Mouse (Mus musculus) forebrain, embryonic 12.5 days (tissue): Measurements from ENCODE around the gene Ppcs. TPM values are rescaled to one million over a fixed set of nuclear protein-coding genes. Genes with fewer than 3 reads are reported as not detected.
A peak's percentile ranks its signal among the peaks of the same experiment; 100 is the strongest.

Experiments used
- ATAC-seq: fragments of 200-750 bp; cut with Nextera tagmentation; 2 replicates; pipeline ENCODE4 v1.8.0; 2017; ENCODE audit warnings: moderate TSS enrichment; ENCODE audit not compliant: low FRiP score
- H3K27ac ChIP-seq: fragments of 300-500 bp; sonication (generic); 2 replicates; pipeline ENCODE4 v1.5.1; 2016; ENCODE audit warnings: mild to moderate bottlenecking
- H3K27me3 ChIP-seq: fragments of 300-500 bp; sonication (generic); 2 replicates; pipeline ENCODE4 v1.6.1; 2016; ENCODE audit warnings: mild to moderate bottlenecking
- H3K36me3 ChIP-seq: fragments of 300-500 bp; sonication (generic); replicated peaks from 2 replicates; pipeline ENCODE4 v1.6.1; 2016; ENCODE audit warnings: mild to moderate bottlenecking
- H3K4me1 ChIP-seq: fragments of 300-500 bp; sonication (generic); 2 replicates; pipeline ENCODE4 v1.6.1; 2016
- H3K4me2 ChIP-seq: fragments of 300-500 bp; sonication (generic); 2 replicates; pipeline ENCODE4 v1.6.1; 2016; ENCODE audit warnings: mild to moderate bottlenecking, moderate library complexity
- H3K4me3 ChIP-seq: fragments of 300-500 bp; sonication (generic); replicated peaks from 2 replicates; pipeline ENCODE4 v1.5.1; 2016; ENCODE audit warnings: mild to moderate bottlenecking
- H3K9ac ChIP-seq: fragments of 300-500 bp; sonication (generic); 2 replicates; pipeline ENCODE4 v1.6.1; 2016; ENCODE audit warnings: mild to moderate bottlenecking
- H3K9me3 ChIP-seq: fragments of 300-500 bp; sonication (generic); 2 replicates; pipeline ENCODE4 v1.6.1; 2016
- WGBS: fragments of 180-500 bp; shearing (Covaris S2); methylation state at CpG from one replicate; pipeline ENCODE4 v1.1.7; 2016; 5-methylcytosine and 5-hydroxymethylcytosine counted together
- polyA plus RNA-seq: library from polyadenylated mRNA; unstranded; fragments of >200 nt; fragmentation: Nextera tagmentation; extraction: Ambion mirVana; gene quantifications from 2 replicates; pipeline ENCODE4 v1.2.1, GENCODE M21; 2016

Gene Ppcs
- polyA plus RNA-seq, 1 experiment from 2014 or later, result 21.0 TPM

DNA sequence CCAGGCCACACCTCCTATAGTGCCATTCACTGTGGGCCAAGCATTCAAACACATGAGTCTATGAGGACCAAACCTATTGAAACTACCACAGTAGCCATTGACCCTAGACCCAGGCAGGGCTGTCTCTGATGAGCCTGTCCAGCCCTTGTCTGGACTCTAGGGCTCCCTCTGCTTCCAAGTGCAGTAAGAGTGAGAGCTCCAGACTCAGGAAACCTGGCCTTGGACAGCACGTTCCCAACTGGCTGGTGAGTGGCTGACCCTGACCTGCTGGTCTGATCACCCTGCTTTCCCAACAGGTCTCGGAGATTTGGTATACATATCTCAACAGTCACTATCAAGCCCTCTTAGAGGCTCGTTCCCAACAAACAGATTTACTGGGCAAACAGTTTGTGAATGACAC lies 25.6 kb upstream of the Ppcs start:
- Histone ChIP-seq H3K36me3 (no peaks in the 10 kb centered on the region), H3K4me3 (no peak overlapping the region), H3K4me2 (no peak overlapping the region), H3K4me1 (no peaks in the 10 kb centered on the region), H3K9me3 (no peaks in the 10 kb centered on the region), H3K27ac (no peak overlapping the region), H3K9ac (no peak overlapping the region), H3K27me3 (no peaks in the 10 kb centered on the region)
- no peak for ATAC-seq
- WGBS, result 77% methylated on average over 3 of the region's 3 CpGs

DNA sequence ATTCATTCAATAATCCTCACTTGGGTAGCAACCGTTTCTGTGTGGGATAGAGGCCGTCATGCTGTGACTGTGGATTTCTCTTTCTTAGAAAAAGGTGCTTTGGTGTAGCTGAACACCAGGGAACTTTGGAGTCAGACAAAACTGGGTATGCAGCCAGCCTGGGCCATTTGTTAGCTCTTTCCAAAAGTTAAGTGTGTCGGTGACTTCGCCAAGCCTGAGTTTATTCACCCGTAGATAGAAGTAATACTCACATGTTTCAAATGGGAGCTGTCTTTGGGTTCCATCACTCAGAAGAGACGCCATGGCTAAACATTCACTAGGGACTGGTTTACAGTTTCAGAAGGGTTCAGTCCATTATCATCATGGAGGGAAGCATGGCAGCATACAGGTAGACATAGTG lies 25.0 kb upstream of the Ppcs start:
- no peak for ATAC-seq
- no peak overlapping the region for H3K9ac ChIP-seq

DNA sequence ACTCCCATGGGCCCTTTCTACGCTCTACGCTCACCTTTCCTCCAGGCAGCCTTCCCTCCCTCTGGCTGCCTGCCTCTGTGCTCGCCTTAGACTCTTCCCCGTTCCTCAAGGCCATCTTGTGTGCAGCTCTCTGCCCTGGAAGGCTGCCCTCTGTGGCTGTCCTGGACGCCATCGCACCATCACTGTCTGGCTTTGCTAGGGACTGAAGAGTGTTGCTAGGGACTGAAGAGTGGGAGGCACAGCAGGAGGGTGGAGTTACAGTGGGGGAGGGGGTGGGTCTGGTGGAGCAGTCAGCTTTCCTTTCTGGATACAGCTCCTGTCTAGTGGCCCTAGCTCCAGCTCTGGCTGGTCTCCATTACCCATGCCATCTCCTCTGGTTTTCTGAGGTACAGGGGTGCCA lies 20.3 kb upstream of the Ppcs start:
- Histone ChIP-seq H3K27me3 (no peaks in the 10 kb centered on the region), H3K4me1 (no peaks in the 10 kb centered on the region), H3K9me3 (no peaks in the 10 kb centered on the region), H3K27ac (no peak overlapping the region), H3K4me3 (no peak overlapping the region), H3K4me2 (no peak overlapping the region), H3K9ac (no peak overlapping the region), H3K36me3 (no peaks in the 10 kb centered on the region)
- ATAC-seq, result no peak
- WGBS, result 57% methylated on average over 6 of the region's 6 CpGs

More for the DNA sequence above, 25.0 kb upstream of the Ppcs start:
- no peaks in the 10 kb centered on the region for H3K4me1 ChIP-seq
- no peak overlapping the region for H3K4me3 ChIP-seq
- H3K9me3 ChIP-seq, result no peaks in the 10 kb centered on the region
- no peak overlapping the region for H3K4me2 ChIP-seq
- no peaks in the 10 kb centered on the region for H3K36me3 ChIP-seq
- H3K27me3 ChIP-seq, result no peaks in the 10 kb centered on the region
- H3K27ac ChIP-seq, result no peak overlapping the region
- WGBS, result 95% methylated on average over 6 of the region's 6 CpGs

DNA sequence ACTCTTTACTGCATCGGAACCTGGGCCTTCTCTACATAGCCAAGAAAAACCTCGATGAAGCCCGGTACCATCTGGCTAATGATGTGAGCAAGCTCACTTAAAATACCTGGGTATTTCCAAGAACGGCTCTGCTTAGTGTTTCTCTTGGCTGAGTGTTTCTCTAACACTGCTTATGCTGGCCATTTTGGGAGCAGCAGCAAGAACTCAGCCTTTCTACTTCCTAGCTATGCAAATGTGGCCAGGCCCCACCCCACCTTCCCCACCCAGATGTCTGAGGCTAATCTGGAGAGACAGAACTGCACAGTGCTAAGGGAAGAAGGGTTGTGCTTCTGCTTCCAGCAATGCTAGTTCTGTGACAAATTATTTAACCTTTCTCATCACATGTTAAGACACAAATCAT lies 19.6 kb upstream of the Ppcs start:
- Histone ChIP-seq H3K4me2 (no peak overlapping the region), H3K27me3 (no peaks in the 10 kb centered on the region), H3K9me3 (no peaks in the 10 kb centered on the region), H3K4me1 (no peaks in the 10 kb centered on the region), H3K9ac (no peak overlapping the region), H3K27ac (no peak overlapping the region), H3K4me3 (no peak overlapping the region), H3K36me3 (no peaks in the 10 kb centered on the region)
- no peak for ATAC-seq
- 87% methylated on average over 4 of the region's 4 CpGs for WGBS

DNA sequence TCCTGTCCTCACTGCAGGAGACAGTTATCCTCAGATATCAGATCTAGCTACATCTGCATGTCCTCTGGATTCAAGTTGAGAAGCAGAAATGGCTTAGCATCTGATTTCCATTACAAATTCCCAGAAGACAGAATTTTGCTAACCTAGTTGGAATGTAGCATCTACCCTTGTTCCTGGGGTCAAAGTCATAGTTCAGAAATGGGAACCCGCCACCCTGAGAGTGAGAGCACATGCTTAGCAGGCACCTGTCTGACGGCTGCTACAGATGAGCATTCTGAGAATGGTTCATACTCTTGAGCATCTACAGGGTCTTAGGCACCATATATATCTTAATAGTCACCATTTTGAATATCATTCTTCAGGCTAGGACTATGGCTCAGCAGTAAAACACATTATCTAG lies 15.7 kb upstream of the Ppcs start:
- WGBS, result 97% methylated on average over 2 of the region's 2 CpGs

DNA sequence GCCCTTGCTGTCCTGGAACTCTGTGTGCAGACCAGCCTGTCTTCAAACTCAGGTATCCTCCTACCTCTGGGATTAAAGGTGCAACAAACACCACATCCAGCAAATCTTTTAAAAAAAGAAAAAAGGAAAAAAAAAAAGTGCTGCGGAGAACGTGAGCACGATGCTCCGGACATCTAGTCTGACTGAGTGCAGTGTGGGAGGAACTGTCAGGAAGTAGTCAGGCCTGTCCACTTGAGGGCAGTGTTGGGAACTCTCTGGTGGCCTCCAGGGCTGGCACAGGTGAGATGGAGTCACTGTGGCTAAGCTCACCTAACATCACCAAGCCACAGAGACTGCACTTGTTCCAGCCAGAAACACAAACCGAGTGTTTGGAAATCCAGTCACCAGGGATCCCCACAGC lies 8.5 kb upstream of the Ppcs start:
- no peaks in the 10 kb centered on the region for H3K36me3 ChIP-seq
- no peak overlapping the region for H3K27ac ChIP-seq
- no peak overlapping the region for H3K9ac ChIP-seq
- H3K4me1 ChIP-seq, result no peaks in the 10 kb centered on the region
- H3K4me2 ChIP-seq, result no peak overlapping the region
- H3K4me3 ChIP-seq, result no peak overlapping the region
- H3K27me3 ChIP-seq, result 0 out of 2 replicates have a peak, but pooled peaks cover 7% of the 10 kb centered on the region
- WGBS, result 26% methylated on average over 5 of the region's 5 CpGs
- ATAC-seq, result no peak
- no peaks in the 10 kb centered on the region for H3K9me3 ChIP-seq

More for the DNA sequence above, 15.7 kb upstream of the Ppcs start:
- Histone ChIP-seq H3K9ac (no peak overlapping the region), H3K9me3 (no peaks in the 10 kb centered on the region), H3K4me1 (no peaks in the 10 kb centered on the region), H3K4me3 (no peak overlapping the region), H3K27me3 (0 out of 2 replicates have a peak, but pooled peaks cover 7% of the 10 kb centered on the region), H3K36me3 (no peaks in the 10 kb centered on the region), H3K27ac (no peak overlapping the region), H3K4me2 (no peak overlapping the region)
- no peak for ATAC-seq

DNA sequence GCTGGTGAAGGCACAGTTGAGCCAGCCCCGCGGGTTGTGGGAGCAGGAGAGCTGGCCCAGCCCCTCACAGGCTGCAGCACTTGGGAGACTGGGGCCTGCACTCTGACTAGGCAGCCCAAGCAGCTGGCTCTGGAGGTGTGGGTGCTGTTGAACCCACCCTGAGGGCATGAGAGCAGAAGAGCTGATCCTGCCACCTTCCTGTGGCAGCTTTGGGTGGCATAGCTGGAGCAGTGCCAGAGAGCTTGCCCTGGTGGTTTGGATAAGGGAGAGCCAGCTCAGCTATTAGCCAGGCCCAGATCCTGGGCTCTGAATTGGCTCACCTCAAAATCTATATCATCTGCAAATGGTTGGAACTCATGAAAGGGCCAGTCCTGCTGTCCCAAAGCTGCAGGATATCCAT lies 5.5 kb upstream of the Ppcs start:
- no peak overlapping the region for H3K4me3 ChIP-seq
- H3K9me3 ChIP-seq, result no peaks in the 10 kb centered on the region
- H3K4me2 ChIP-seq, result no peak overlapping the region
- no peak overlapping the region for H3K27ac ChIP-seq
- ATAC-seq, result no peak
- WGBS, result 62% methylated on average over 2 of the region's 2 CpGs
- peaks cover 9% of the 10 kb centered on the region for H3K4me1 ChIP-seq
- no peak overlapping the region for H3K9ac ChIP-seq
- H3K36me3 ChIP-seq, result no peaks in the 10 kb centered on the region
- H3K27me3 ChIP-seq, result 0 out of 2 replicates have a peak, but pooled peaks cover 4% of the 10 kb centered on the region

DNA sequence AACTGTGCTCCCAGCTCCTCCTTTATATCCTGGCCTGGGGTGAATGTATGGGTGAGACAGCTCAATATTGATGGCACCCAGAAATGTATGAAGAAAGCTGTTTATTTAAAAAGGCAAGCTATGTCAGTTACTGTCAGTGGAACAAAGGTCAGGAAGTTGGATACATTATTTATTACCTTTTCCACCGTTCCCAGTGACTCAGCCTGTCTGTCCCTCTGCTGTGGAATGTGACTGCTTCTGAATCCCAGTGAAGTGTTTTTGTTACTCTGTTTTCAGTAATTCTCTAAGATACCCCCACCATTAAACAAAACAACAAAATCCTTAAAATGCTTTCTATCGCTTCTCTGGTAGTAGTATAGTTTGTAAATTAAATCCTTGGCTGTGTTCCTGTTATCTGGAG lies 3.4 kb upstream of the Ppcs start:
- Histone ChIP-seq H3K9ac (no peak overlapping the region), H3K4me2 (no peak overlapping the region), H3K27ac (no peak overlapping the region), H3K36me3 (no peaks in the 10 kb centered on the region), H3K27me3 (0 out of 2 replicates have a peak, but pooled peaks cover 4% of the 10 kb centered on the region), H3K4me3 (no peak overlapping the region), H3K4me1 (peaks cover 19% of the 10 kb centered on the region), H3K9me3 (no peaks in the 10 kb centered on the region)
- WGBS, result 66% methylated on average over 2 of the region's 2 CpGs
- no peak for ATAC-seq

DNA sequence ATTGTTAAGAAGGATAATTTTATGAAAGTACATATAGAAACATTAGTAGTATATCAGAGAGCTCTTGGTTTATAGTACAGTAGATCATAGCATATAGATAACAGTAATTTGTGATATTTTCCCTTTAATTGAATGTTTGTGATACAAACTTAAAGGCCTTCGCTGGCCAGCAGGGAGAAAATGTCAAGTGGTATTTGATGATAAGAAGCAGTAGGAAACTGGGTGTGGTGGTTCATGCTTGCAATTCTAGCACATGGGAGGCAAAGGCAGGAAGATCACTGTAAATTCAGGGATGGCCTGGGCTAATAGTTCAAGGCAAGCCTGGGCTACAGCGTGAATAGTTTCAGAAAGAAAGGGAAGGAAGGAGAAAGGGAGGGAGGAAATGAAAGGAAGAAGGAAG lies 2.9 kb upstream of the Ppcs start:
- H3K27ac ChIP-seq, result no peak overlapping the region
- H3K9ac ChIP-seq, result no peak overlapping the region
- 95% methylated on average over 2 of the region's 2 CpGs for WGBS
- no peaks in the 10 kb centered on the region for H3K9me3 ChIP-seq
- H3K4me2 ChIP-seq, result no peak overlapping the region
- peaks cover 19% of the 10 kb centered on the region for H3K4me1 ChIP-seq
- 0 out of 2 replicates have a peak, but pooled peaks cover 4% of the 10 kb centered on the region for H3K27me3 ChIP-seq
- no peak for ATAC-seq
- no peak overlapping the region for H3K4me3 ChIP-seq
- no peaks in the 10 kb centered on the region for H3K36me3 ChIP-seq

DNA sequence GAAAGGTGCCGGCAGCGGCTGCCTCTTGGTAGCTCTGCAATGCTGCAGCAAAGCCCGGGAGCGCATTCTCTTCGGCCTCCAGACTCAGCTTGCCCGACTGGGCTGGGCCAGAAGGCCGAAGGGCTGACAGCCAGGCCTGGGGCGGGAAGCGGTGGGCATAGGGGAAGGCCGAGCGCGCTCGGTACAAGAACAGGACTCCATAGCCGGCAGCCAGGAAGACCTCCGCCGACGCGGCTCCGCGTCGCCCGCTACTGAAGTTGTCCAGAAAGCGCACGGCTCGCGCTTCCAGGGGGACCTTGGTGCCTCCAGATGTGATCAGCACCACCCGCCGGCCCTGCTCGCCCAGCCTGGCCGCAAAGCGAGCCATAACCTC lies 313 bp downstream of the Ppcs start:
- Histone ChIP-seq H3K9ac (peak overlapping the region; percentile 77), H3K4me1 (peaks cover 19% of the 10 kb centered on the region), H3K36me3 (no peaks in the 10 kb centered on the region), H3K27me3 (0 out of 2 replicates have a peak, but pooled peaks cover 4% of the 10 kb centered on the region), H3K9me3 (no peaks in the 10 kb centered on the region), H3K4me3 (peak overlapping the region; percentile 60), H3K27ac (peak overlapping the region; percentile 84), H3K4me2 (peak overlapping the region; percentile 80)
- no peak; the same call in 1 of the 2 replicates for ATAC-seq
- WGBS, result under 1% methylated on average over 31 of the region's 31 CpGs

DNA sequence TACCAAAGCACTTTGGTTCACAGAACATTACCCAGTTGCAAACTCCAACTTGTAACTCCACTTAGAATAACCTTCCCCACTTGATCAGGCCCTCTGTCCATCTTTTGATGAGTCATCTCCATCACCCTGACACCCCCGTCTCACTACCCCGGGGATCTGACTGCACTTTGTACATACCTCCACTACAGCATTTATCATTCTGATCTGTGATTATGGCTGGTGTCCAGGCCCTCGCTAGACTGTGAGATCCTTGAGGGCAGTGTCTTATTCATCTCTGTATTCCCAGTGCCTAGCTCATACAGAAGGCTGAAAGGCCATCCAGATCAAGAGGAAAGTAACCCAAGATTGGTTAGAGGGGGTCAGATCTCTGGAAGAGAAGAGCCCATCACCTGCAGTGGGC lies 1.0 kb downstream of the Ppcs start:
- H3K27ac ChIP-seq, result no peak overlapping the region

DNA sequence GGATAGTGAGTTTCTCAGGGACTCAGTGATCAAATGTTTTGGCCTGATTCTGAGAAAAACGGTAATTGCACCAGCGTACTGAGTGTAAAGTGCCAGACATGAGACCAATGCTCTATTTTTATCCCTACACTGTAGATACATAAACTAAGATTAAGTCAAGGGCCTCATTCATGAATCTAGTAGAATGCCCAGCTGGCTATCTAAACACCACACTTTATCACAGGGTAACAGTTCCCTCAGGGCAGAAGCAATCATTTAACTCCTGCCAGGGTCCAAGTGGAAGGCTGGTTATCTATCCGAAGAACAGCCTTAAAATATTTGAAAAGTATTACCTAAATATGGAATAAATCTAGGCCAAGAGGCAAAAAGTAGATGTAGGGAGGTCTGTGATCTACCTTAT lies 4.3 kb downstream of the Ppcs start:
- WGBS, result 84% methylated on average over 3 of the region's 3 CpGs

More for the DNA sequence above, 1.0 kb downstream of the Ppcs start:
- ATAC-seq, result no peak
- 79% methylated on average over 3 of the region's 3 CpGs for whole genome bisulfite sequencing
- 0 out of 2 replicates have a peak, but pooled peaks cover 4% of the 10 kb centered on the region for H3K27me3 ChIP-seq
- peak overlapping the region; percentile 77 for H3K9ac ChIP-seq
- peaks cover 19% of the 10 kb centered on the region for H3K4me1 ChIP-seq
- H3K4me3 ChIP-seq, result peak overlapping the region; percentile 60
- no peaks in the 10 kb centered on the region for H3K9me3 ChIP-seq
- peak overlapping the region; percentile 80 for H3K4me2 ChIP-seq
- no peaks in the 10 kb centered on the region for H3K36me3 ChIP-seq

DNA sequence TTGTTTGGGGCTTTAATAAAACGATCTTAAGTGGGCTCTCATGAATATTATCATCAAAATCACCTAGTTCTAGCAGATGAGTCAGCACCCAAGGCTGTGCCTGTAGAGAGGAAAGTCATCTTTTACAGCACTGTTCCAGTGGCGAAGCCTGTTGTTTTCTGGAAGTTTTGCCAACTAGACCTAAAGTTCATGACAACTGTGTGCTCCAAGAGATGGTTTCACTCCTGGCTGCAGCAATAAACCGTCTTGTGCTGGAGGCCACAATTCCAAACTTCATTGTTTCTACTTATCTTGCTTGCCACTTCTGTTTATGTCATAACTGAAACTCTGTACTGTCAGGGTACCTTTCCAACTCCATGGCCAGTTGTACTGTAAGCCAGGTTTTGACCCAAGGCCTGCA lies 5.0 kb downstream of the Ppcs start:
- Histone ChIP-seq H3K4me2 (no peak overlapping the region), H3K9me3 (no peaks in the 10 kb centered on the region), H3K27me3 (no peaks in the 10 kb centered on the region), H3K27ac (no peak overlapping the region), H3K9ac (no peak overlapping the region), H3K4me3 (no peak overlapping the region), H3K36me3 (no peaks in the 10 kb centered on the region), H3K4me1 (peaks cover 23% of the 10 kb centered on the region)
- no peak for ATAC-seq
- 80% methylated on average over 3 of the region's 3 CpGs for WGBS

More for the DNA sequence above, 4.3 kb downstream of the Ppcs start:
- H3K27ac ChIP-seq, result no peak overlapping the region
- H3K9ac ChIP-seq, result no peak overlapping the region
- no peak overlapping the region for H3K4me3 ChIP-seq
- no peaks in the 10 kb centered on the region for H3K27me3 ChIP-seq
- no peak overlapping the region for H3K4me2 ChIP-seq
- peaks cover 22% of the 10 kb centered on the region for H3K4me1 ChIP-seq
- ATAC-seq, result no peak
- no peaks in the 10 kb centered on the region for H3K36me3 ChIP-seq
- H3K9me3 ChIP-seq, result no peaks in the 10 kb centered on the region
